Mouse (Mus musculus): ENCODE data around the gene Slit1. TPM values are rescaled to one million over a fixed set of nuclear protein-coding genes. Genes with fewer than 3 reads are reported as not detected.

Gene Slit1
- polyA plus RNA-seq, 1 experiment from 2014 or later: 1.00 TPM

DNA sequence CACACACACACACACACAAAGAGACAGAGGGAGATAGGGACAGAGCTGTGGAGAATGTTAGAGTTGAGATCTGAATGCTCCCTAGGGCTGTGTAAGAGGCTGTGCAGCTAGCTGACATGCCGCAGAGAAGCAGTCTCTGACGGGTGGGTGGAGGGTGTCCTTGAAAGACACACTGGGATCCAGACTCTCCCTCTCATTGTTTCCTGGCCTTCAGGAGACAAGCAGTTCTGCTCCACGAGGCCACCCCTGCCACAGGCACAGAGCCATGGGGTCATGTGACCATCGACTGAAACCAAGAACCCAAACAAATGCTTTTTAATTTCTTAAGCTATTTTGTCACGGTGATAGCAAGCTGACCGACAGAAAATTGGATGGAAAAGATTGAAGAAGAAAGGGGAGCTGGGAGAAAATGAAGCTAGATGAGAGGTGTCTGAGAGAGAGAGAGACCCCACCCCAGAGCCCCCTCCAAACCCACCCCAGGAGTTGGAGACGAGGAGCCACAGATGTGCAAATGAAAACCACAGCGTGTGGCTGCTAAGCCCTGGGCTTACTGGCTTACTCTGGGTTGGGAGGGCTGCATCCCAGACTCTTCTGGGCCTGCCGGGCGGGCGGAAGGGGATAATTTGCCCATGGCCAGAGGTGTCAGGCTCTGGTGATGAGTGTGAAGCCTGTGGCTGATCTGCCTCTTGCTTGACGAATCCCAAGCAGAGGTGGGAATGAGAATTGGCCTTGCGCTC, 79.8 kb downstream of the Slit1 start:
- Histone ChIP-seq H3K9ac (replicated peaks; ENCODE audit: low read depth, low read length) (no peak overlapping the region), H3K27ac (ENCODE audit: low read length) (no peak overlapping the region), H3K4me1 (ENCODE audit: control insufficient read depth, insufficient read depth, low read length) (peaks cover 6% of the 10 kb centered on the region; the same call in 1 of the 2 replicates), H3K36me3 (ENCODE audit: control insufficient read depth, insufficient read depth, low read length) (no peaks in the 10 kb centered on the region), H3K9me3 (ENCODE audit: control insufficient read depth, low read depth, low read length) (no peaks in the 10 kb centered on the region), H3K27me3 (ENCODE audit: control insufficient read depth, insufficient read depth, low read length) (no peaks in the 10 kb centered on the region), H3K4me3 (ENCODE audit: low read depth, low read length) (no peak overlapping the region), H3K4me2 (replicated peaks; ENCODE audit: low read depth, low read length) (no peak overlapping the region)
- ATAC-seq (ENCODE audit: insufficient number of reproducible peaks, insufficient read depth, low FRiP score, low read depth): no peak
- 16% methylated on average over 13 of the region's 13 CpGs for WGBS

DNA sequence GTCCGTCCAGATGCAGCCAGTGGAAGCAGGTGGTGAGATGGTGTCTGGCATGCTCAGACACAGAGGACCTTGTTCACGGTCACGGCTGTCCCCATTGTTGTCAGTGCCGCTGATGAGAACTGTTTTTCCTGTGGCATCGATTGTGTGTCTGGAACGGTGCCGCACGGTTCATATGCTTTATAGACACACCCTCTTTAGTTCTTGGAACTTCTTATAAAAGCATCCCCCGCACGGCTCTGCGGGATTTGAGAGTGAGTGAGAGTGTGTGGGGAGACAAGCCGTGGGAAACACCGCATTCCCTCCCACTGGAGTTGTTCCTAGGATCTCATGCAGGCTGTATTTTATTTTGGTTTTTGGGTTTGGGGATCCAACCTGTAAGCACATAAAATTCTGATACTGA, 82.0 kb downstream of the Slit1 start:
- H3K9ac ChIP-seq (replicated peaks; ENCODE audit: low read depth, low read length): no peak overlapping the region
- H3K4me1 ChIP-seq (ENCODE audit: control insufficient read depth, insufficient read depth, low read length): peaks cover 6% of the 10 kb centered on the region; the same call in 1 of the 2 replicates
- H3K36me3 ChIP-seq (ENCODE audit: control insufficient read depth, insufficient read depth, low read length): no peaks in the 10 kb centered on the region
- H3K27me3 ChIP-seq (ENCODE audit: control insufficient read depth, insufficient read depth, low read length): peaks cover 7% of the 10 kb centered on the region; the same call in 1 of the 2 replicates
- WGBS: 68% methylated on average over 13 of the region's 13 CpGs
- no peak for ATAC-seq (ENCODE audit: insufficient number of reproducible peaks, insufficient read depth, low FRiP score, low read depth)
- no peak overlapping the region for H3K4me2 ChIP-seq (replicated peaks; ENCODE audit: low read depth, low read length)
- H3K27ac ChIP-seq (ENCODE audit: low read length): no peak overlapping the region
- no peak overlapping the region for H3K4me3 ChIP-seq (ENCODE audit: low read depth, low read length)
- no peaks in the 10 kb centered on the region for H3K9me3 ChIP-seq (ENCODE audit: control insufficient read depth, low read depth, low read length)

DNA sequence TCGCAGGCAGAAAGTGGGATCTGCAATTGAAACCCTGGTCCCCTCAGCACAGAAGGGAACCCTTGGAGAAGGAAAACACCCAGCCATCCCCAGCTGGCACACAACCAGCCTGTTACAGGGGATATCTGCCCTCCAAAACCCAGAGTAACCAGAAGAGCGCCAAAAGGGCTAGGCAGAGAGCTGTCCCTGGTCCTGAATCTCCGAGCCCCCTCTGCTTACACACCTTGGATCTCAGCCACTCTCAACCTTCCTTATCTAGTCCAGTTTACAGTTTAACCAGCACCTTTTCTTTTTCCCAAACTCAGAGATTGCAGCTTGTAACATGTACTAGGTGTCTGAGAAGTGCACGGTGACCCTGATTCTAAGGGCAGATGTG, 82.5 kb downstream of the Slit1 start:
- Histone ChIP-seq H3K4me2 (replicated peaks; ENCODE audit: low read depth, low read length) (no peak overlapping the region), H3K27me3 (ENCODE audit: control insufficient read depth, insufficient read depth, low read length) (peaks cover 7% of the 10 kb centered on the region; the same call in 1 of the 2 replicates), H3K4me1 (ENCODE audit: control insufficient read depth, insufficient read depth, low read length) (peaks cover 6% of the 10 kb centered on the region; the same call in 1 of the 2 replicates), H3K4me3 (ENCODE audit: low read depth, low read length) (no peak overlapping the region), H3K9me3 (ENCODE audit: control insufficient read depth, low read depth, low read length) (no peaks in the 10 kb centered on the region), H3K27ac (ENCODE audit: low read length) (no peak overlapping the region), H3K36me3 (ENCODE audit: control insufficient read depth, insufficient read depth, low read length) (no peaks in the 10 kb centered on the region), H3K9ac (replicated peaks; ENCODE audit: low read depth, low read length) (no peak overlapping the region)
- 22% methylated on average over 4 of the region's 4 CpGs for WGBS
- ATAC-seq (ENCODE audit: insufficient number of reproducible peaks, insufficient read depth, low FRiP score, low read depth): no peak

DNA sequence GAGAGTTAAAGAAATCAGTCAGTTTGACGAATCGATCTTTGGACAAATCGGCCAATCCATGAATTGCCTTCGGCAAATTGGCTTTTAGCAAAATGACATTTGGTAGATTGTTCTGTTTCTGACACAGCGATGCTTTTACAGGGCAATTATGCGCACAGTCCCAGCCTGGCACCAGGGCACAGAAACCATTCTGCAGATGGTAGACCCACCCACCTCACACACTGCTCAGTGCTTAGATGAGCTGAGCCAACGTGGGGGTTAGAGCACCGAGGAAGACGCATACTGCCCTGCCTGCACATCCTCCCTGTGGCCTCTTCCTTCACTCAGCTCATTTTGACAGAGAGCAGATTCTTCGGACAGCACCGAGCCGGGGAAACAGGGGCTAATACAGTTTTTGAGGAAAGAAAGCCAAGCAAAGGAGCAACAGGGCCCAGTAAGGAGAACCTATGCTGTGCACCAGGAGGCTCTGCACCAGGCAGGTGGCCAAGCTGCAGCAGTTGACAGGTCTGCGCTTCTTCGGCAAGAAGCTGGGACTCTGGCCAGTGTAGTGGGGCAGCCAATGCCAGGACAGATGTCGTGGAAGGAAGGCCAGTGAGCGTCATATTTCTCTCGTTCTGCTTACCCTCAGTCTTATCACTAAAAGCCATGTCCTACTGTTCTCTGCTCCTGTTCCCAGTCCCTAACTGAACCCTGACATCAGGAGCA, 83.0 kb downstream of the Slit1 start:
- ATAC-seq (ENCODE audit: insufficient number of reproducible peaks, insufficient read depth, low FRiP score, low read depth): no peak
- no peaks in the 10 kb centered on the region for H3K9me3 ChIP-seq (ENCODE audit: control insufficient read depth, low read depth, low read length)
- no peak overlapping the region for H3K9ac ChIP-seq (replicated peaks; ENCODE audit: low read depth, low read length)
- no peak overlapping the region for H3K27ac ChIP-seq (ENCODE audit: low read length)
- H3K4me3 ChIP-seq (ENCODE audit: low read depth, low read length): no peak overlapping the region
- H3K27me3 ChIP-seq (ENCODE audit: control insufficient read depth, insufficient read depth, low read length): peaks cover 7% of the 10 kb centered on the region; the same call in 1 of the 2 replicates
- no peaks in the 10 kb centered on the region for H3K36me3 ChIP-seq (ENCODE audit: control insufficient read depth, insufficient read depth, low read length)
- H3K4me2 ChIP-seq (replicated peaks; ENCODE audit: low read depth, low read length): no peak overlapping the region
- H3K4me1 ChIP-seq (ENCODE audit: control insufficient read depth, insufficient read depth, low read length): peaks cover under 1% of the 10 kb centered on the region; the same call in 1 of the 2 replicates
- WGBS: 65% methylated on average over 17 of the region's 17 CpGs

DNA sequence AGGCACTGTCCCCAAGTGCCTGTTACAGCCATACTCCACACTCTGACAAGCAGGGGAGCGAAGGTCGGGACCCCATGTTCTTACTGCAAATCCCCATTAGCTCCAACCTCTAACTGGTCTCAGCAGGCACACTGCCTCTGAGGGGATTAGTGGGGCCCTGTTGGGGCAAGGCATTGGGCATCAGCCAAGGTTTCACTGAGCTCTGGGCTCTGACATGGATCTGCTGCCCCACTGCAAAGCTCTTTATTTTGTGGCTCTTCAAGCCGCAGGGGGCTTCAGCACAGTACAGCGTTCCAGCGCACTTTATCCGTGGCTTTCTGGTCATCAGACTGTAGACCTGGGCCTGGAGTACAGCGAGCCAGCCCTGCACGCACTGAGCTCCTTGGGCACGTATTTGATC, 86.0 kb downstream of the Slit1 start:
- no peaks in the 10 kb centered on the region; the same call in 1 of the 2 replicates for H3K4me1 ChIP-seq (ENCODE audit: control insufficient read depth, insufficient read depth, low read length)
- no peak overlapping the region for H3K4me3 ChIP-seq (ENCODE audit: low read depth, low read length)
- no peaks in the 10 kb centered on the region for H3K9me3 ChIP-seq (ENCODE audit: control insufficient read depth, low read depth, low read length)
- H3K36me3 ChIP-seq (ENCODE audit: control insufficient read depth, insufficient read depth, low read length): no peaks in the 10 kb centered on the region
- WGBS: 26% methylated on average over 9 of the region's 9 CpGs
- H3K27me3 ChIP-seq (ENCODE audit: control insufficient read depth, insufficient read depth, low read length): peaks cover 7% of the 10 kb centered on the region; the same call in 1 of the 2 replicates
- H3K9ac ChIP-seq (replicated peaks; ENCODE audit: low read depth, low read length): no peak overlapping the region
- ATAC-seq (ENCODE audit: insufficient number of reproducible peaks, insufficient read depth, low FRiP score, low read depth): no peak
- no peak overlapping the region for H3K4me2 ChIP-seq (replicated peaks; ENCODE audit: low read depth, low read length)
- no peak overlapping the region for H3K27ac ChIP-seq (ENCODE audit: low read length)

DNA sequence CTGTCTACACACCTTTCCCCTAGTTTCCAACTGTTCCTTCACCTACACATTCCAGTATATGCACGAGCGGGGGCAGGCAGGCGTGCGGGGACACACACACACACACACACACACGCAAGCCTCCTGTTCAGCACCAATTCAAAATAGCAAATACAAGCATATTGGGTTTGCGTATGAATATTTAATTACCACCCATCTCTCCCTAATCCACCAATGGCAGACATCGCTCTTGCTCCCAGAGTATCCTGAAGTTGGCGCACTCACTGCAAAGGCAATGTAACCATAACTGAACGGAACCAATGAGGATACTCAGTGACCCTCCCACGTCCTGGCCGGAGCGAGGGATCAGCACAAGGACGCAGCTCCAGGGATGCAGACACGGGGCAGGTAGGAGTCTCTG, 86.8 kb downstream of the Slit1 start:
- H3K27me3 ChIP-seq (ENCODE audit: control insufficient read depth, insufficient read depth, low read length): peaks cover 7% of the 10 kb centered on the region; the same call in 1 of the 2 replicates
- no peaks in the 10 kb centered on the region for H3K36me3 ChIP-seq (ENCODE audit: control insufficient read depth, insufficient read depth, low read length)
- 78% methylated on average over 14 of the region's 14 CpGs for WGBS
- H3K9me3 ChIP-seq (ENCODE audit: control insufficient read depth, low read depth, low read length): no peaks in the 10 kb centered on the region
- no peak overlapping the region for H3K4me3 ChIP-seq (ENCODE audit: low read depth, low read length)
- H3K4me2 ChIP-seq (replicated peaks; ENCODE audit: low read depth, low read length): no peak overlapping the region
- H3K4me1 ChIP-seq (ENCODE audit: control insufficient read depth, insufficient read depth, low read length): no peaks in the 10 kb centered on the region; the same call in 1 of the 2 replicates
- ATAC-seq (ENCODE audit: insufficient number of reproducible peaks, insufficient read depth, low FRiP score, low read depth): no peak
- H3K27ac ChIP-seq (ENCODE audit: low read length): no peak overlapping the region
- H3K9ac ChIP-seq (replicated peaks; ENCODE audit: low read depth, low read length): no peak overlapping the region

DNA sequence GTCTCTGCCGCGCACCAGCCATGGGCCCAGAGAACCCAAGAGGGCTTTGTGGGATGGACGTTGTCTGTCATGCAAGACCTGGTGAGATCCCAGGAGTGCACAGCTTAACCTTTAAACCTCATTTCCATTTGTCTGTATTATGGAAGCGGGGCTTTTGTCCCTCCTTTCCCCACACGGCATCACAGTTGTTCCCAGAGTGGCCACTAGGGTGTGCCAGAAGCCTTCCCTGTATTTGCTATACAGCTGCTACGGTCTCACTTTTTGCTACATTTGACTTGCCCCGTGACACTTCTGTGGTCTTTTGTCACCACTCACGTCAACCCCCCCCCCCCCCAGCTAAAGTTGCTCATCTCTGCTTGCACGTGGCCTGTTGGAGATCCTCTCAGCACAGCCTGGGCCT, 87.5 kb downstream of the Slit1 start:
- H3K4me1 ChIP-seq (ENCODE audit: control insufficient read depth, insufficient read depth, low read length): no peaks in the 10 kb centered on the region
- no peak overlapping the region for H3K4me2 ChIP-seq (replicated peaks; ENCODE audit: low read depth, low read length)
- no peak overlapping the region for H3K9ac ChIP-seq (replicated peaks; ENCODE audit: low read depth, low read length)
- WGBS: 10% methylated on average over 9 of the region's 9 CpGs
- H3K27ac ChIP-seq (ENCODE audit: low read length): no peak overlapping the region
- no peaks in the 10 kb centered on the region for H3K36me3 ChIP-seq (ENCODE audit: control insufficient read depth, insufficient read depth, low read length)
- no peak; the same call in 1 of the 2 replicates for ATAC-seq (ENCODE audit: insufficient number of reproducible peaks, insufficient read depth, low FRiP score, low read depth)
- no peaks in the 10 kb centered on the region for H3K9me3 ChIP-seq (ENCODE audit: control insufficient read depth, low read depth, low read length)
- no peak overlapping the region for H3K4me3 ChIP-seq (ENCODE audit: low read depth, low read length)
- peaks cover 7% of the 10 kb centered on the region; the same call in 1 of the 2 replicates for H3K27me3 ChIP-seq (ENCODE audit: control insufficient read depth, insufficient read depth, low read length)

DNA sequence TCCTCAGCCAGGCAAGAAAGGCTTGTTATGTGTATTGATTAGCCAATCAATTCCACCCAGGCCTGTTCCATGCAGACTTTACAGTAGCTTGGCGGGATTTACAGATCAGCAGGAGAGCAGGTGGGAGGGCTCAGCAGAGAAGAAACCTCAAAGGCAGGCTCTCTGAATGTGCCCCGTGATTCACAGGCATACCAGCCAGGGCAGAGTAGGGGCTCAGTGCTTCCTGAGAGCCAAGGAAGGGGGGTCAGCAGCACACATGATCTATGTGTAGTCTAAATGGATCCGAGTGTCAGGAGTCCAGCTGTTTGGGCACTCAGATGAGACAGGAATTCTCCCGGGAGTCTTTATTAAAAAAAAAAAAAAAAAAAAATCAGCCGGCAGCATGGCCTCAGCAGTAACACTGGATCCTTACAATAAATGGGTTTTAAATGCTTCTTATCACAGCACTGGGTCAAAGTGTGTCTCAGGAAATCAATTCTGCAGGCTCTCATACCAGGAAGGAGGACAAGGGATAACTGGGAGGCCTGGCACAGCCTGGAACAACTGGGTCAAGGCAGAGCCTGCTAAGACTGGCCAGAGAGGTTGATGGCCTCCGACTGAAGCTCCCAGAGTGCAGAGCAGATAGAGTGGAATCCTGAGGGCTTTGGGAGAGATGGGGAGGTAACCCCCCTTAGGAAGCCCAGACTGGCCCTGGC, 88.2 kb downstream of the Slit1 start:
- H3K27me3 ChIP-seq (ENCODE audit: control insufficient read depth, insufficient read depth, low read length): peaks cover 7% of the 10 kb centered on the region; the same call in 1 of the 2 replicates
- no peaks in the 10 kb centered on the region for H3K9me3 ChIP-seq (ENCODE audit: control insufficient read depth, low read depth, low read length)
- H3K27ac ChIP-seq (ENCODE audit: low read length): no peak overlapping the region
- no peak for ATAC-seq (ENCODE audit: insufficient number of reproducible peaks, insufficient read depth, low FRiP score, low read depth)
- H3K4me1 ChIP-seq (ENCODE audit: control insufficient read depth, insufficient read depth, low read length): no peaks in the 10 kb centered on the region
- no peak overlapping the region for H3K9ac ChIP-seq (replicated peaks; ENCODE audit: low read depth, low read length)
- H3K4me3 ChIP-seq (ENCODE audit: low read depth, low read length): no peak overlapping the region
- no peak overlapping the region for H3K4me2 ChIP-seq (replicated peaks; ENCODE audit: low read depth, low read length)
- 10% methylated on average over 6 of the region's 6 CpGs for WGBS
- no peaks in the 10 kb centered on the region for H3K36me3 ChIP-seq (ENCODE audit: control insufficient read depth, insufficient read depth, low read length)
